Mouse (Mus musculus): ENCODE results near the gene Lpar3. TPM values are rescaled to one million over a fixed set of nuclear protein-coding genes. Genes with fewer than 3 reads are reported as not detected.

Lpar3 gene
- polyA plus RNA-seq (2014; fragmentation: Nextera tagmentation; extraction: Ambion mirVana): 39.9 and 49.7 TPM in 2 replicates

- H3K9me3 ChIP-seq (replicated peaks; ENCODE audit: control insufficient read depth, low read length): no peaks in the 10 kb centered on the region
- peaks cover 18% of the 10 kb centered on the region for H3K4me1 ChIP-seq (ENCODE audit: control insufficient read depth, insufficient read depth, low read length)
- 0 out of 2 replicates have a peak, but pooled peaks cover 3% of the 10 kb centered on the region for H3K27me3 ChIP-seq (ENCODE audit: control insufficient read depth, insufficient read depth, low read length)
- H3K27ac ChIP-seq (ENCODE audit: low read depth, low read length): peak within 1 kb of the TSS; percentile 58
- H3K4me2 ChIP-seq: peak within 1 kb of the TSS; percentile 76
- 1% methylated on average over 72 of the region's 73 CpGs for WGBS (ENCODE audit: insufficient replicate concordance)
- peak; percentile 80 for ATAC-seq (replicated peaks; ENCODE audit: insufficient number of reproducible peaks, low FRiP score, low TSS enrichment)
- peak within 1 kb of the TSS; percentile 61 for H3K4me3 ChIP-seq (ENCODE audit: low read depth, low read length)
- H3K9ac ChIP-seq (ENCODE audit: low read depth, low read length): peak within 1 kb of the TSS; percentile 81
- no peaks in the 10 kb centered on the region for H3K36me3 ChIP-seq (ENCODE audit: control insufficient read depth, insufficient read depth, low read length)
Observed at GRCm38 (mm10) chr3:146220776-146221486, at the start of gene Lpar3. Lpar3 (plus strand) TSS chr3:146220963.

DNA sequence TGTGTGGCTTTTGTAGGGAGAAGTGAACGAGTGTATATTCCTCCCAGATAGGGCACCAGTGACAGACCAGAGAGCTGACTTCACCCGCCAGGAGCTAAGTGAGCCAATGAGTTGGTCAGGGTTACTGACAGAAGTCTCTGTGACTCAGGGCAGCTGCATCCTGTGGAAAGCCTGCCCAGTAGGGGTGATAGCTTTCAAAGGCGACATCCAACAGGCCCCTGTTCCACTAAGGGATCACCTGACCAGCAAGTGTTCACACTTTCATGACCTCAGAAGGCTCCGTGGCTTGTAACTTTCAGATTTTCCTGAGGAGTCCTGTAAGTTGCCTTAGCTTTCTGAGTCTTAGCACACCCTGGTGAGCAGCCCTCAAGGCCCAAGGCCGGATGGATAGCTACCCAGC, 47.7 kb upstream of the Lpar3 start:
- H3K4me3 ChIP-seq (ENCODE audit: low read depth, low read length): no peak overlapping the region
- H3K27me3 ChIP-seq (ENCODE audit: control insufficient read depth, insufficient read depth, low read length): no peaks in the 10 kb centered on the region
- H3K36me3 ChIP-seq (ENCODE audit: control insufficient read depth, insufficient read depth, low read length): no peaks in the 10 kb centered on the region
- H3K9ac ChIP-seq (ENCODE audit: low read depth, low read length): no peak overlapping the region
- H3K27ac ChIP-seq (ENCODE audit: low read depth, low read length): no peak overlapping the region
- H3K9me3 ChIP-seq (replicated peaks; ENCODE audit: control insufficient read depth, low read length): no peaks in the 10 kb centered on the region
- H3K4me1 ChIP-seq (ENCODE audit: control insufficient read depth, insufficient read depth, low read length): no peaks in the 10 kb centered on the region
- no peak for ATAC-seq (replicated peaks; ENCODE audit: insufficient number of reproducible peaks, low FRiP score, low TSS enrichment)
- WGBS (ENCODE audit: insufficient replicate concordance): 62% methylated on average over 5 of the region's 5 CpGs
- H3K4me2 ChIP-seq: no peak overlapping the region

GRCm38 (mm10) chr3:146174215-146174614, 46.5 kb upstream of the Lpar3 start:
- no peak overlapping the region for H3K27ac ChIP-seq (ENCODE audit: low read depth, low read length)
- no peak overlapping the region for H3K4me2 ChIP-seq
- no peak for ATAC-seq (replicated peaks; ENCODE audit: insufficient number of reproducible peaks, low FRiP score, low TSS enrichment)
- 84% methylated on average over 9 of the region's 9 CpGs for WGBS (ENCODE audit: insufficient replicate concordance)
- no peaks in the 10 kb centered on the region for H3K9me3 ChIP-seq (replicated peaks; ENCODE audit: control insufficient read depth, low read length)
- no peaks in the 10 kb centered on the region for H3K27me3 ChIP-seq (ENCODE audit: control insufficient read depth, insufficient read depth, low read length)
- H3K4me3 ChIP-seq (ENCODE audit: low read depth, low read length): no peak overlapping the region
- peaks cover 4% of the 10 kb centered on the region; the same call in 1 of the 2 replicates for H3K4me1 ChIP-seq (ENCODE audit: control insufficient read depth, insufficient read depth, low read length)
- H3K36me3 ChIP-seq (ENCODE audit: control insufficient read depth, insufficient read depth, low read length): no peaks in the 10 kb centered on the region
- H3K9ac ChIP-seq (ENCODE audit: low read depth, low read length): no peak overlapping the region

GRCm38 (mm10) chr3:146177295-146177694, 43.5 kb upstream of the Lpar3 start:
- H3K4me2 ChIP-seq: peak overlapping the region; percentile 56

DNA sequence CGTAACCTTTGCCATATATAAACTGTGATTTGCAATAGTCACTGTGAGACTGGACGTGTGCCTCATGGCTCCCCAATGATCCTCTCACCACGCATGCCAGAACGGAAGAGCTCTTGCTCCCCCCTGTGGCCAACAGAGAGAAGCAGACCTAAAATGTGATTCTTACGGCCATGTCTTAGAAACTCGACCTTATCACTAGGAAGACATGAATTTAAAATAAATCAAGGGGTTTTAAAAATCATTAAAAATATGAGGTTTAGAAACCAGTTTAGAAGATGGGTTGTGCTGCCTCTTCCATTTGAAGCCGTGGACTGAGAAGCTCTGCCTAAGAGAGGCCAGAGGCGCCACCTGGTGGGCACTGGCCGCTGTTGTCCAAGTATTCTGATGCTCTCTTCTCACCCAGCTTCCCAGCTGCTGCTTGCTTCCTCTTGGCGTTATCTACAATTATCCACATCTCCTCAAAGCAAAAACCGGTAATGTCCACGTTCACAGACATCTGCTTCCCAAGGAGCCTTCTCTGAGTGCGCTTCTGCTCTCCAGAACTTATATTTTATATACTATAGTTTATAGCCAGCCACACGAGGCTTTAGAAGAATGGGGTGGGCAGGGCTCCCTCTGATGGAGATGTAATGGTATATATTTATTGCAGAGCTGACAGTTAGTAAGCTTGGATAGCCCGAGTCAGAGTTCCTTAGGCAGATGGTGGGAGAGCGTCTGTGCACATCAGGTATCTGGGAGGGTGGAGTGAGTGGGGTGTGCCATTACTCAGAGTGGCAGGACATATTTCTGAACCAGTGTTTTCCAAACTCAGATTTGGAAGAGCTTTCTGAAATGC, 42.8 kb upstream of the Lpar3 start:
- ATAC-seq (replicated peaks; ENCODE audit: insufficient number of reproducible peaks, low FRiP score, low TSS enrichment): no peak
- Histone ChIP-seq H3K27me3 (ENCODE audit: control insufficient read depth, insufficient read depth, low read length) (no peaks in the 10 kb centered on the region), H3K36me3 (ENCODE audit: control insufficient read depth, insufficient read depth, low read length) (no peaks in the 10 kb centered on the region), H3K27ac (ENCODE audit: low read depth, low read length) (no peak overlapping the region), H3K4me1 (ENCODE audit: control insufficient read depth, insufficient read depth, low read length) (peaks cover 14% of the 10 kb centered on the region), H3K9me3 (replicated peaks; ENCODE audit: control insufficient read depth, low read length) (no peaks in the 10 kb centered on the region), H3K4me3 (ENCODE audit: low read depth, low read length) (peak overlapping the region; percentile 21), H3K9ac (ENCODE audit: low read depth, low read length) (0 out of 2 replicates have a peak overlapping the region, but pooled peaks have one; percentile 8), H3K4me2 (peak overlapping the region; percentile 56)
- 6% methylated on average over 16 of the region's 16 CpGs for WGBS (ENCODE audit: insufficient replicate concordance)

More at GRCm38 (mm10) chr3:146177295-146177694, 43.5 kb upstream of the Lpar3 start:
- Histone ChIP-seq H3K27me3 (ENCODE audit: control insufficient read depth, insufficient read depth, low read length) (no peaks in the 10 kb centered on the region), H3K4me1 (ENCODE audit: control insufficient read depth, insufficient read depth, low read length) (peaks cover 14% of the 10 kb centered on the region), H3K27ac (ENCODE audit: low read depth, low read length) (no peak overlapping the region), H3K9me3 (replicated peaks; ENCODE audit: control insufficient read depth, low read length) (no peaks in the 10 kb centered on the region), H3K9ac (ENCODE audit: low read depth, low read length) (no peak overlapping the region), H3K4me3 (ENCODE audit: low read depth, low read length) (no peak overlapping the region), H3K36me3 (ENCODE audit: control insufficient read depth, insufficient read depth, low read length) (no peaks in the 10 kb centered on the region)
- ATAC-seq (replicated peaks; ENCODE audit: insufficient number of reproducible peaks, low FRiP score, low TSS enrichment): no peak
- WGBS (ENCODE audit: insufficient replicate concordance): 59% methylated on average over 7 of the region's 7 CpGs

DNA sequence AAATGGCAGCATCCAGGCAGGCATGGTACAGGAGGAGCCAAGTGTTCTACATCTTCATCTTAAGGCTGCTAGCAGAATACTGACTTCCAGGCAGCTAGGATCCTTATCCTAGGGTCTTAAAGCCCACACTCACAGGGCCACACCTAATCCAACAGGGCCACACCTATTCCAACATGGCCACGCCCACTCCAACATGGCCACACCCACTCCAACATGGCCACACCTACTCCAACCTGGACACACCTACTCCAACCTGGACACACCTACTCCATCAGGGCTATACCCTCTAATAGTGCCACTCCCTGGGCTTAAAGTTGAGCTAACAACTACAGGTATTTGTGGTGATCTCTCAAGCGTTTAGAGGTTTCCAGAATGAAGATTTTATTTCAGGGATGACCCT, 40.4 kb upstream of the Lpar3 start:
- no peak for ATAC-seq (replicated peaks; ENCODE audit: insufficient number of reproducible peaks, low FRiP score, low TSS enrichment)
- Histone ChIP-seq H3K36me3 (ENCODE audit: control insufficient read depth, insufficient read depth, low read length) (no peaks in the 10 kb centered on the region), H3K4me3 (ENCODE audit: low read depth, low read length) (no peak overlapping the region), H3K9me3 (replicated peaks; ENCODE audit: control insufficient read depth, low read length) (no peaks in the 10 kb centered on the region), H3K27ac (ENCODE audit: low read depth, low read length) (peak overlapping the region; percentile 46; the same call in 1 of the 2 replicates), H3K4me2 (no peak overlapping the region), H3K9ac (ENCODE audit: low read depth, low read length) (no peak overlapping the region), H3K27me3 (ENCODE audit: control insufficient read depth, insufficient read depth, low read length) (no peaks in the 10 kb centered on the region; the same call in 1 of the 2 replicates), H3K4me1 (ENCODE audit: control insufficient read depth, insufficient read depth, low read length) (peaks cover 16% of the 10 kb centered on the region)
- WGBS (ENCODE audit: insufficient replicate concordance): 35% methylated on average over 2 of the region's 2 CpGs

- WGBS (ENCODE audit: insufficient replicate concordance): 30% methylated on average over 3 of the region's 3 CpGs
- no peak overlapping the region for H3K4me2 ChIP-seq
Observed at GRCm38 (mm10) chr3:146180986-146181385, 39.8 kb upstream of the Lpar3 start.

DNA sequence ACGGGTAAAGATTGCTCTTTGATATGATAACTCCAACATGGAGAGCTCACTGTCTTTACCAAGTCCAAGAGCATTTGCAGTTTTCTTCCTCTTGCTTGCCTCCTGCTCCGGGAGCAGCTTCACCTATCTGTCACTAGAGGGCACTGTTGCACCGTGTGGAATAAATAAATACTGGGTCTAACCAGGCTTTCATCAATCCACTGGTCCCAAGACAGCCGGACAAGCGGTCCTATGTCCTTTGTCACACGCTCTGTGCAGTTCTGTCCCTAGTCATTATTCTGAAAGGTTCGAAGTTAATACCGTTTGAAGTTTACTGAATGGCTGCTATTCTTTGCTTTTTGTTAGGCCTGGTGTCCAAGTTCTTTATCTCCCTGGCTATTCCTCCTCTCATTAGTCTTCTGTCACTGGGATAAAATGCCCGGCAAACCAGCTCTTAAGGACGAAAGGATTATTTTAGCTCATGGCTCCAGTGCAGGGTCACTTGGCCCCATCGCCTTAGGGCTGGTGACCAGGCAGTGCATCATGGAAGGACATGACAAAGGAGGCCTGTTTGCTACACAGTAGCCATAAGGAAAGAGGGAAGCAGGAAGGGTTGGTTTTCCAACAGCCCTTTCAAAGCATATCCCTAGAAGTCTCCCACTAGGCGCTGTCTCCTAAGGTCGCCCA, 35.6 kb upstream of the Lpar3 start:
- H3K36me3 ChIP-seq (ENCODE audit: control insufficient read depth, insufficient read depth, low read length): no peaks in the 10 kb centered on the region
- peak; percentile 53; the same call in 1 of the 2 replicates for ATAC-seq (replicated peaks; ENCODE audit: insufficient number of reproducible peaks, low FRiP score, low TSS enrichment)
- peak overlapping the region; percentile 17; the same call in 1 of the 2 replicates for H3K4me2 ChIP-seq
- no peaks in the 10 kb centered on the region; the same call in 1 of the 2 replicates for H3K27me3 ChIP-seq (ENCODE audit: control insufficient read depth, insufficient read depth, low read length)
- 19% methylated on average over 13 of the region's 13 CpGs for WGBS (ENCODE audit: insufficient replicate concordance)
- peaks cover 4% of the 10 kb centered on the region for H3K4me1 ChIP-seq (ENCODE audit: control insufficient read depth, insufficient read depth, low read length)
- no peak overlapping the region for H3K4me3 ChIP-seq (ENCODE audit: low read depth, low read length)
- H3K9me3 ChIP-seq (replicated peaks; ENCODE audit: control insufficient read depth, low read length): peaks cover 3% of the 10 kb centered on the region; the same call in 1 of the 2 replicates
- H3K9ac ChIP-seq (ENCODE audit: low read depth, low read length): 0 out of 2 replicates have a peak overlapping the region, but pooled peaks have one; percentile 36
- H3K27ac ChIP-seq (ENCODE audit: low read depth, low read length): no peak overlapping the region

More at GRCm38 (mm10) chr3:146180986-146181385, 39.8 kb upstream of the Lpar3 start:
- Histone ChIP-seq H3K9ac (ENCODE audit: low read depth, low read length) (no peak overlapping the region), H3K27me3 (ENCODE audit: control insufficient read depth, insufficient read depth, low read length) (no peaks in the 10 kb centered on the region; the same call in 1 of the 2 replicates), H3K4me1 (ENCODE audit: control insufficient read depth, insufficient read depth, low read length) (peaks cover 17% of the 10 kb centered on the region), H3K27ac (ENCODE audit: low read depth, low read length) (no peak overlapping the region), H3K9me3 (replicated peaks; ENCODE audit: control insufficient read depth, low read length) (no peaks in the 10 kb centered on the region), H3K4me3 (ENCODE audit: low read depth, low read length) (no peak overlapping the region), H3K36me3 (ENCODE audit: control insufficient read depth, insufficient read depth, low read length) (no peaks in the 10 kb centered on the region)
- ATAC-seq (replicated peaks; ENCODE audit: insufficient number of reproducible peaks, low FRiP score, low TSS enrichment): no peak

Measured in heart, embryonic 11.5 days (tissue).